ENCODE assay signal across 14 mouse cellular contexts in genomic region chr9:46098360-46098985, GRCm38 (mm10).
DNase-seq lines count a peak whose midpoint lies in the region; ATAC-seq and TF ChIP-seq lines count a peak whose summit lies in the region.
"Had no signal": no experiment of that assay in that cellular context is flagged by ENCODE, and none has a peak within 500 bp of the region (broad histone marks: within the 10 kb centered on the region; RNA-seq: fewer than 3 reads in every experiment).

No protein-coding gene starts in this region.

- TF ChIP-seq POLR2A in cerebellum, adult 2 months (IDR thresholded peaks at IDR 0.05; ENCODE audit: borderline replicate concordance, insufficient read depth, low read length): no peak

- H3K36me3 ChIP-seq in intestine, embryonic 16.5 days (ENCODE audit: control insufficient read depth, insufficient read depth, low read length): no peaks in the 10 kb centered on the region
- H3K36me3 ChIP-seq in liver, embryonic 14.5 days (replicated peaks; ENCODE audit: control insufficient read depth, insufficient read depth, low read depth): no peaks in the 10 kb centered on the region
- H3K36me3 ChIP-seq: heart, embryonic 15.5 days; hindbrain, embryonic 15.5 days; limb, embryonic 15.5 days had no signal

- no peak for TF ChIP-seq EP300 in liver, embryonic 14.5 days (IDR thresholded peaks at IDR 0.05; ENCODE audit: low read depth)

- H3K4me2 ChIP-seq in intestine, embryonic 16.5 days (ENCODE audit: low read depth, low read length): no peak overlapping the region
- peak overlapping the region; percentile 29 for H3K4me2 ChIP-seq in liver, embryonic 14.5 days (ENCODE audit: low read depth)
- H3K4me2 ChIP-seq: heart, embryonic 15.5 days; hindbrain, embryonic 15.5 days; limb, embryonic 15.5 days had no signal

- 16% methylated on average over 15 of the region's 15 CpGs for WGBS in cerebellum, adult 2 months
- 52% methylated on average over 15 of the region's 15 CpGs for WGBS in intestine, embryonic 16.5 days
- 21% methylated on average over 15 of the region's 15 CpGs for WGBS in liver, embryonic 14.5 days (ENCODE audit: insufficient replicate concordance)

- H3K4me3 ChIP-seq in cerebellum, adult 2 months (replicated peaks; ENCODE audit: insufficient read depth, low read depth, low read length): peak overlapping the region; percentile 15
- no peak overlapping the region for H3K4me3 ChIP-seq in intestine, embryonic 16.5 days (ENCODE audit: low read length)
- no peak overlapping the region for H3K4me3 ChIP-seq in liver, embryonic 14.5 days (ENCODE audit: insufficient read depth in 1 of 2, low read depth in 2 of 2, low read length in 2 of 2)
- H3K4me3 ChIP-seq: heart, embryonic 15.5 days; hindbrain, embryonic 15.5 days; limb, embryonic 15.5 days had no signal

- DNase-seq in cerebellum, postnatal 4 days (ENCODE audit: low spot score in 2 of 2): no peak
- DNase-seq in cerebellum, adult 2 months: peak; percentile 70 to 74
- peak in 1 of 3 experiments; percentile 11 for DNase-seq in liver, embryonic 14.5 days (ENCODE audit: low read depth in 3 of 3, low spot score in 3 of 3)
- DNase-seq in left cerebral cortex, adult 9 months (ENCODE audit: low spot score in 2 of 2): no peak
- no peak for DNase-seq in lung, postnatal 10 days
- no peak for DNase-seq in layer of hippocampus, adult 18-20 months (ENCODE audit: low spot score in 2 of 2)
- DNase-seq: gastrocnemius, postnatal 10 days; right cerebral cortex, postnatal 4 days had no signal

- H3K4me1 ChIP-seq in cerebellum, adult 2 months (ENCODE audit: control insufficient read depth, insufficient read depth, low read length): peaks cover 36% of the 10 kb centered on the region
- peaks cover 13% of the 10 kb centered on the region for H3K4me1 ChIP-seq in intestine, embryonic 16.5 days (ENCODE audit: control insufficient read depth, insufficient read depth, low read length)
- peaks cover 11 to 12% of the 10 kb centered on the region in 2 experiments; a peak in 3 of 4 replicates for H3K4me1 ChIP-seq in liver, embryonic 14.5 days (replicated peaks; ENCODE audit: control insufficient read depth in 2 of 2, insufficient read depth in 2 of 2, low read length in 1 of 2)

- H3K9me3 ChIP-seq in intestine, embryonic 16.5 days (ENCODE audit: control insufficient read depth, low read length): no peaks in the 10 kb centered on the region
- no peaks in the 10 kb centered on the region for H3K9me3 ChIP-seq in liver, embryonic 14.5 days (ENCODE audit: control insufficient read depth, low read length)
- H3K9me3 ChIP-seq: heart, embryonic 15.5 days; hindbrain, embryonic 15.5 days; limb, embryonic 15.5 days had no signal

- ATAC-seq in cerebellum, adult (ENCODE audit: insufficient number of reproducible peaks, low FRiP score, low TSS enrichment): peak; percentile 52; the same call in 1 of the 2 replicates
- peak; percentile 63 for ATAC-seq in intestine, embryonic 16.5 days
- ATAC-seq in liver, embryonic 14.5 days (ENCODE audit: insufficient read depth): peak; percentile 74; the same call in 1 of the 2 replicates
- ATAC-seq: midbrain, embryonic 16.5 days had no signal

- no peak for TF ChIP-seq CTCF in cerebellum, adult 2 months (IDR thresholded peaks at IDR 0.05; ENCODE audit: borderline replicate concordance, insufficient read depth, low read depth, low read length)
- no peak for TF ChIP-seq CTCF in liver, embryonic 14.5 days (IDR thresholded peaks at IDR 0.05; ENCODE audit: low read depth)

- H3K9ac ChIP-seq in intestine, embryonic 16.5 days (ENCODE audit: low read depth, low read length): 0 out of 2 replicates have a peak overlapping the region, but pooled peaks have one; percentile 26
- no peak overlapping the region for H3K9ac ChIP-seq in liver, embryonic 14.5 days (replicated peaks)
- H3K9ac ChIP-seq: heart, embryonic 15.5 days; hindbrain, embryonic 15.5 days; limb, embryonic 15.5 days had no signal

- H3K27me3 ChIP-seq in cerebellum, adult 2 months (ENCODE audit: control insufficient read depth, insufficient read depth, low read length): no peaks in the 10 kb centered on the region
- no peaks in the 10 kb centered on the region for H3K27me3 ChIP-seq in intestine, embryonic 16.5 days (replicated peaks; ENCODE audit: control insufficient read depth, insufficient read depth, low read length)
- no peaks in the 10 kb centered on the region for H3K27me3 ChIP-seq in liver, embryonic 14.5 days (ENCODE audit: control insufficient read depth, insufficient read depth, low read length)
- H3K27me3 ChIP-seq: heart, embryonic 15.5 days; hindbrain, embryonic 15.5 days; limb, embryonic 15.5 days had no signal

- H3K27ac ChIP-seq in cerebellum, adult 2 months (ENCODE audit: insufficient read depth, low read length): peak overlapping the region; percentile 62; the same call in 1 of the 2 replicates
- 0 out of 2 replicates have a peak overlapping the region, but pooled peaks have one; percentile 18 for H3K27ac ChIP-seq in intestine, embryonic 16.5 days (ENCODE audit: low read length)
- H3K27ac ChIP-seq in liver, embryonic 14.5 days: no peak overlapping the region
- H3K27ac ChIP-seq: heart, embryonic 15.5 days; hindbrain, embryonic 15.5 days; limb, embryonic 15.5 days had no signal

Comparison
In these comparisons a context has a peak if more than half of its experiments do, and no peak if none do; other contexts are left out.
1. DNase-seq: peak in cerebellum, adult 2 months (2 of 2); none in cerebellum, postnatal 4 days (0 of 2), left cerebral cortex, adult 9 months (0 of 2), lung, postnatal 10 days (single experiment) and layer of hippocampus, adult 18-20 months (0 of 2).
2. Peak in every context shown above with its lines, with median percentiles within 50 percentile points of each other: ATAC-seq.